Mouse (Mus musculus): ENCODE measurements around the gene Pnrc1.
A peak's percentile ranks its signal among the peaks of the same experiment; 100 is the strongest.

GRCm38 (mm10) chr4:33247479-33248053, 42.4 kb downstream of the Pnrc1 start:
- no peak for TF ChIP-seq RCOR1 (conservative IDR thresholded peaks at IDR 0.05; ENCODE audit: low read depth, low read length)
- TF ChIP-seq E2F4 (IDR thresholded peaks at IDR 0.05; ENCODE audit: insufficient replicate concordance, low read depth, low read length) = no peak
- TF ChIP-seq GABPA (IDR thresholded peaks at IDR 0.05; ENCODE audit: insufficient replicate concordance, low read depth, low read length) = no peak
- TF ChIP-seq TBP (conservative IDR thresholded peaks at IDR 0.05; ENCODE audit: low read depth, low read length) = peak; percentile 77
- TF ChIP-seq UBTF (IDR thresholded peaks at IDR 0.05; ENCODE audit: low read depth, low read length) = peak; percentile 83; the same call in 1 of the 2 replicates
- peak; percentile 92 for TF ChIP-seq POLR2A (IDR thresholded peaks at IDR 0.05; ENCODE audit: low read depth, low read length)
- TF ChIP-seq MAZ (IDR thresholded peaks at IDR 0.05; ENCODE audit: low read depth, low read length) = peak; percentile 97
